Comparison of ENCODE assay signal across 10 mouse cellular contexts in the genomic region with DNA sequence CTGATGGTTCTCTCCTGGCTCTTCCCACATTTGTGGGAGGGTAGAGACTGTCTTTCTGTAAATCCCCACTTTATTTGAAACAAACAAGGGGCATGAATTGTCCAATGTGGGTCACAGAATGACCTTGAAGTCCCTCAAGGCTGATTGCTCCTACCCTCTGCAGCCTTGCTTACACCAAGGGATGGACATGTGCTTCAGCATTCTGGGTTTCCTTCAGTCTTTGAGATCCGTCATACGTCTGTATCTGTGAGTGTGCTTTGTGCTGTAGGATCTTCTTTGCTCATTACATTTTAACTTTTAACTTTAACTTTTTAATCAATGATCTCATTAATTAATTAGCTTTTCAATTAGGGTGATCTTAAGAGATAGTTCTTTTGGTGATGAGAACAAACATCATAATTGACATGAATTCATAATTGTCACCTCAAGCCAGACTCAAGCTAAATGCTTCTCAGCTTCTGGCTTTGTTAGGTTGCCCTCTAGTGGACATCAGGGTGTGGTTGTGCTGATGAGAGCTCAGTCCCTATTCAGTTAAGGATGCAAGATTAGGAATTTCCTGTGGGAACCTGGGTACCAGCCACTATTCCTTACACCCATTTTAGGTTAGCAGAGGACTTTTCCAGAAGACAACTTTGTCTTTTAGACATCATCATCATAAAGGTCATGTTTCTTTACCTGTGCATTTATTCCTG. TPM values are rescaled to one million over a fixed set of nuclear protein-coding genes. Genes with fewer than 3 reads are reported as not detected.
DNase-seq lines count a peak whose midpoint lies in the region; ATAC-seq and TF ChIP-seq lines count a peak whose summit lies in the region.
"Had no signal": no experiment of that assay in that cellular context is flagged by ENCODE, and none has a peak within 500 bp of the region (broad histone marks: within the 10 kb centered on the region; RNA-seq: fewer than 3 reads in every experiment).

No protein-coding gene starts in this region.

- H3K4me3 ChIP-seq in embryonic facial prominence, embryonic 11.5 days (ENCODE audit: low read depth, low read length): no peak overlapping the region
- H3K4me3 ChIP-seq in hindbrain, embryonic 16.5 days (ENCODE audit: low read length): no peak overlapping the region
- no peak overlapping the region for H3K4me3 ChIP-seq in lung, adult 2 months (replicated peaks; ENCODE audit: extremely low read depth, low read depth, low read length)
- H3K4me3 ChIP-seq: embryonic facial prominence, embryonic 13.5 days; liver, embryonic 13.5 days had no signal

- H3K36me3 ChIP-seq in embryonic facial prominence, embryonic 11.5 days (replicated peaks; ENCODE audit: control insufficient read depth, insufficient read depth, low read depth, low read length): no peaks in the 10 kb centered on the region
- no peaks in the 10 kb centered on the region for H3K36me3 ChIP-seq in hindbrain, embryonic 16.5 days (ENCODE audit: control insufficient read depth, insufficient read depth, low read length)
- H3K36me3 ChIP-seq: embryonic facial prominence, embryonic 13.5 days; liver, embryonic 13.5 days had no signal

- no peaks in the 10 kb centered on the region for H3K27me3 ChIP-seq in embryonic facial prominence, embryonic 11.5 days (ENCODE audit: control insufficient read depth, insufficient read depth, low read length)
- no peaks in the 10 kb centered on the region; the same call in 1 of the 2 replicates for H3K27me3 ChIP-seq in hindbrain, embryonic 16.5 days (replicated peaks; ENCODE audit: control insufficient read depth, insufficient read depth, low read length)
- H3K27me3 ChIP-seq: embryonic facial prominence, embryonic 13.5 days; liver, embryonic 13.5 days had no signal

- H3K9ac ChIP-seq in embryonic facial prominence, embryonic 11.5 days (replicated peaks; ENCODE audit: low read length): no peak overlapping the region
- H3K9ac ChIP-seq in hindbrain, embryonic 16.5 days (ENCODE audit: low read depth, low read length): no peak overlapping the region
- H3K9ac ChIP-seq: embryonic facial prominence, embryonic 13.5 days; liver, embryonic 13.5 days had no signal

- H3K4me2 ChIP-seq in embryonic facial prominence, embryonic 11.5 days (ENCODE audit: low read depth, low read length): no peak overlapping the region
- no peak overlapping the region for H3K4me2 ChIP-seq in hindbrain, embryonic 16.5 days (ENCODE audit: low read length)
- H3K4me2 ChIP-seq: embryonic facial prominence, embryonic 13.5 days; liver, embryonic 13.5 days had no signal

- no peaks in the 10 kb centered on the region for H3K9me3 ChIP-seq in embryonic facial prominence, embryonic 11.5 days (replicated peaks; ENCODE audit: control insufficient read depth, low read length)
- H3K9me3 ChIP-seq in hindbrain, embryonic 16.5 days (ENCODE audit: control insufficient read depth, low read length): no peaks in the 10 kb centered on the region
- H3K9me3 ChIP-seq: embryonic facial prominence, embryonic 13.5 days; liver, embryonic 13.5 days had no signal

- peak; percentile 44; the same call in 1 of the 2 replicates for TF ChIP-seq CTCF in lung, adult 2 months (IDR thresholded peaks at IDR 0.05; ENCODE audit: insufficient read depth, low read length)

- DNase-seq in ovary, postnatal 14 days (ENCODE audit: low spot score): peak; percentile 41
- no peak for DNase-seq in ovary, postnatal 36 days (ENCODE audit: low spot score)
- DNase-seq in brain, adult 2 months (ENCODE audit: low read depth, low spot score): peak; percentile 92
- peak; percentile 79 for DNase-seq in embryonic facial prominence, embryonic 11.5 days (ENCODE audit: low spot score)
- DNase-seq in lung, adult 2 months: no peak
- peak; percentile 79 to 81 for DNase-seq in right cerebral cortex, postnatal 10 days (ENCODE audit: low spot score in 2 of 2)
- no peak for DNase-seq in urinary bladder, postnatal 10 days (ENCODE audit: low spot score)
- DNase-seq: liver, embryonic 13.5 days had no signal

- TF ChIP-seq POLR2A in lung, adult 2 months (IDR thresholded peaks at IDR 0.05; ENCODE audit: borderline replicate concordance, extremely low read depth, low read depth, low read length): no peak

- H3K27ac ChIP-seq in embryonic facial prominence, embryonic 11.5 days (replicated peaks; ENCODE audit: low read depth, low read length): no peak overlapping the region
- H3K27ac ChIP-seq in hindbrain, embryonic 16.5 days (ENCODE audit: low read depth, low read length): no peak overlapping the region
- H3K27ac ChIP-seq: embryonic facial prominence, embryonic 13.5 days; liver, embryonic 13.5 days had no signal

- WGBS in embryonic facial prominence, embryonic 11.5 days: 89% methylated on average over 2 of the region's 2 CpGs
- 98% methylated on average over 2 of the region's 2 CpGs for WGBS in hindbrain, embryonic 16.5 days
- WGBS in lung, adult 2 months: 91% methylated on average over 2 of the region's 2 CpGs

- ATAC-seq in embryonic facial prominence, embryonic 11.5 days (replicated peaks; ENCODE audit: insufficient number of reproducible peaks, low FRiP score, low TSS enrichment, low read depth): no peak; the same call in 1 of the 2 replicates
- peak; percentile 61 for ATAC-seq in hindbrain, embryonic 16.5 days

- H3K4me1 ChIP-seq in embryonic facial prominence, embryonic 11.5 days (ENCODE audit: control insufficient read depth, insufficient read depth, low read length): no peaks in the 10 kb centered on the region
- no peaks in the 10 kb centered on the region for H3K4me1 ChIP-seq in hindbrain, embryonic 16.5 days (ENCODE audit: control insufficient read depth, insufficient read depth, low read depth, low read length)
- H3K4me1 ChIP-seq in lung, adult 2 months (ENCODE audit: control insufficient read depth, insufficient read depth, low read length): no peaks in the 10 kb centered on the region
- H3K4me1 ChIP-seq: embryonic facial prominence, embryonic 13.5 days; liver, embryonic 13.5 days had no signal

RNA-seq across cellular contexts. Expression of a gene that starts 53.2 kb away (rescaled TPM):
- 2.5 and 3.7 TPM in 2 replicates for polyA plus RNA-seq in embryonic facial prominence, embryonic 11.5 days (2014; fragmentation: Nextera tagmentation; extraction: Ambion mirVana)
- 67.1 and 74.8 TPM in 2 replicates for polyA plus RNA-seq in hindbrain, embryonic 16.5 days (2015; fragmentation: Nextera tagmentation; extraction: Ambion mirVana)
- 2.9 and 3.9 TPM in 2 replicates for polyA plus RNA-seq in lung, adult 2 months (2012; rRNA removed)

Comparison
In these comparisons a context has a peak if more than half of its experiments do, and no peak if none do; other contexts are left out.
1. DNase-seq: peak in ovary, postnatal 14 days (single experiment), brain, adult 2 months (single experiment), embryonic facial prominence, embryonic 11.5 days (single experiment) and right cerebral cortex, postnatal 10 days (2 of 2); none in ovary, postnatal 36 days (single experiment), lung, adult 2 months (single experiment) and urinary bladder, postnatal 10 days (single experiment).
2. RNA of a gene that starts 53.2 kb away (polyA plus RNA-seq): 67.1 to 74.8 TPM in hindbrain, embryonic 16.5 days; 2.9 to 3.9 TPM in lung, adult 2 months and 2.5 to 3.7 TPM in embryonic facial prominence, embryonic 11.5 days; every median in the first group is over 10 times any median in the second.